In genomic region chr5:53139566-53139965, GRCm38 (mm10) we compare ENCODE assay signal across 17 mouse cellular contexts.
DNase-seq lines count a peak whose midpoint lies in the region; ATAC-seq and TF ChIP-seq lines count a peak whose summit lies in the region.
"Had no signal": no experiment of that assay in that cellular context is flagged by ENCODE, and none has a peak within 500 bp of the region (broad histone marks: within the 10 kb centered on the region; RNA-seq: fewer than 3 reads in every experiment).

No protein-coding gene starts in this region.

- H3K9me3 ChIP-seq in heart, embryonic 12.5 days (replicated peaks) = peaks cover under 1% of the 10 kb centered on the region; the same call in 1 of the 2 replicates
- no peaks in the 10 kb centered on the region; the same call in 1 of the 2 replicates for H3K9me3 ChIP-seq in forebrain, embryonic 13.5 days (replicated peaks)
- H3K9me3 ChIP-seq: embryonic facial prominence, embryonic 15.5 days; neural tube, embryonic 12.5 days had no signal

- H3K9ac ChIP-seq in heart, embryonic 12.5 days = peak overlapping the region; percentile 23; the same call in 1 of the 2 replicates
- H3K9ac ChIP-seq in forebrain, embryonic 13.5 days = peak overlapping the region; percentile 32; the same call in 1 of the 2 replicates
- H3K9ac ChIP-seq: embryonic facial prominence, embryonic 15.5 days; neural tube, embryonic 12.5 days had no signal

- H3K4me3 ChIP-seq in heart, embryonic 12.5 days = no peak overlapping the region
- H3K4me3 ChIP-seq in left cerebral cortex, adult 2 months = no peak overlapping the region
- no peak overlapping the region for H3K4me3 ChIP-seq in forebrain, embryonic 13.5 days
- H3K4me3 ChIP-seq: embryonic facial prominence, embryonic 15.5 days; layer of hippocampus, adult 2 months; neural tube, embryonic 12.5 days had no signal

- DNase-seq in heart, adult 8-10 months (ENCODE audit: low spot score) = no peak
- no peak for DNase-seq in left cerebral cortex, adult 2 months (ENCODE audit: extremely low spot score in 1 of 2, low spot score in 2 of 2)
- DNase-seq in left cerebral cortex, postnatal 4 days = no peak
- peak; percentile 70 for DNase-seq in brain, embryonic 14.5 days (ENCODE audit: low read depth)
- DNase-seq in yolk sac, embryonic 10.5 days (ENCODE audit: low spot score) = no peak
- DNase-seq: gastrocnemius, postnatal 10 days; liver; lung, adult 2 months; lung, postnatal 4 days; thymus, adult 2 months had no signal

- ATAC-seq in heart, embryonic 12.5 days (ENCODE audit: insufficient number of reproducible peaks, low FRiP score) = no peak
- ATAC-seq in forebrain, embryonic 13.5 days = peak; percentile 14; the same call in 1 of the 2 replicates
- ATAC-seq: intestine, postnatal 0 days had no signal

- intact Hi-C loops in left cerebral cortex, adult 2 months (cut with DNase I) = no loop called here
- intact Hi-C loops in left cerebral cortex, postnatal 4 days (cut with DNase I) = no loop called here

- 31% methylated on average over 11 of the region's 11 CpGs for WGBS in heart, embryonic 12.5 days
- WGBS in forebrain, embryonic 13.5 days = 5% methylated on average over 11 of the region's 11 CpGs

- peaks cover 28% of the 10 kb centered on the region for H3K4me1 ChIP-seq in heart, embryonic 12.5 days (replicated peaks)
- peaks cover 30% of the 10 kb centered on the region for H3K4me1 ChIP-seq in forebrain, embryonic 13.5 days
- H3K4me1 ChIP-seq: embryonic facial prominence, embryonic 15.5 days; neural tube, embryonic 12.5 days had no signal

- TF ChIP-seq CTCF in left cerebral cortex, adult 2 months (IDR thresholded peaks at IDR 0.05) = no peak
- TF ChIP-seq CTCF in brain, embryonic 14.5 days (IDR thresholded peaks at IDR 0.05; ENCODE audit: borderline replicate concordance, extremely low read depth, insufficient read depth, insufficient read length) = no peak

- peak overlapping the region; percentile 38 for H3K4me2 ChIP-seq in heart, embryonic 12.5 days
- peak overlapping the region; percentile 39; the same call in 1 of the 2 replicates for H3K4me2 ChIP-seq in forebrain, embryonic 13.5 days
- H3K4me2 ChIP-seq: embryonic facial prominence, embryonic 15.5 days; neural tube, embryonic 12.5 days had no signal

- no peak for TF ChIP-seq POLR2A in brain, embryonic 14.5 days (IDR thresholded peaks at IDR 0.05; ENCODE audit: borderline replicate concordance, extremely low read depth, insufficient read depth, insufficient read length, poor library complexity, severe bottlenecking)

- H3K27me3 ChIP-seq in heart, embryonic 12.5 days (replicated peaks) = no peaks in the 10 kb centered on the region
- no peaks in the 10 kb centered on the region for H3K27me3 ChIP-seq in forebrain, embryonic 13.5 days
- H3K27me3 ChIP-seq: embryonic facial prominence, embryonic 15.5 days; neural tube, embryonic 12.5 days had no signal

- peak overlapping the region; percentile 49 for H3K27ac ChIP-seq in heart, embryonic 12.5 days (ENCODE audit: poor library complexity, severe bottlenecking)
- peak overlapping the region; percentile 51 for H3K27ac ChIP-seq in left cerebral cortex, adult 2 months
- peak overlapping the region; percentile 69 for H3K27ac ChIP-seq in forebrain, embryonic 13.5 days
- H3K27ac ChIP-seq: embryonic facial prominence, embryonic 15.5 days; kidney, postnatal 0 days; layer of hippocampus, adult 2 months; neural tube, embryonic 12.5 days had no signal

- peaks cover under 1% of the 10 kb centered on the region; the same call in 1 of the 2 replicates for H3K36me3 ChIP-seq in heart, embryonic 12.5 days
- peaks cover 15% of the 10 kb centered on the region for H3K36me3 ChIP-seq in forebrain, embryonic 13.5 days (ENCODE audit: poor library complexity, severe bottlenecking)
- H3K36me3 ChIP-seq: embryonic facial prominence, embryonic 15.5 days; neural tube, embryonic 12.5 days had no signal
